Mouse (Mus musculus): ENCODE results near the gene Inpp4a. TPM values are rescaled to one million over a fixed set of nuclear protein-coding genes. Genes with fewer than 3 reads are reported as not detected.

The Inpp4a gene
- 10 to 100 TPM; 14.2 to 14.3 TPM for total RNA-seq (2021)
- long read RNA-seq, experiment 1, partial matches to known transcripts: 0 of 3 reads
- long read RNA-seq, experiment 1, other reads (novel, unspliced or antisense): 3 of 3 reads
- long read RNA-seq, experiment 2, partial matches to known transcripts: 0 of 4 reads
- long read RNA-seq, experiment 2, other reads (novel, unspliced or antisense): 4 of 4 reads

GRCm38 (mm10) chr1:37299540-37300491 lies at the start of gene Inpp4a:
Gene Inpp4a, plus strand, starts transcription at chr1:37299865.
- DNase-seq: peak; percentile 93

DNA sequence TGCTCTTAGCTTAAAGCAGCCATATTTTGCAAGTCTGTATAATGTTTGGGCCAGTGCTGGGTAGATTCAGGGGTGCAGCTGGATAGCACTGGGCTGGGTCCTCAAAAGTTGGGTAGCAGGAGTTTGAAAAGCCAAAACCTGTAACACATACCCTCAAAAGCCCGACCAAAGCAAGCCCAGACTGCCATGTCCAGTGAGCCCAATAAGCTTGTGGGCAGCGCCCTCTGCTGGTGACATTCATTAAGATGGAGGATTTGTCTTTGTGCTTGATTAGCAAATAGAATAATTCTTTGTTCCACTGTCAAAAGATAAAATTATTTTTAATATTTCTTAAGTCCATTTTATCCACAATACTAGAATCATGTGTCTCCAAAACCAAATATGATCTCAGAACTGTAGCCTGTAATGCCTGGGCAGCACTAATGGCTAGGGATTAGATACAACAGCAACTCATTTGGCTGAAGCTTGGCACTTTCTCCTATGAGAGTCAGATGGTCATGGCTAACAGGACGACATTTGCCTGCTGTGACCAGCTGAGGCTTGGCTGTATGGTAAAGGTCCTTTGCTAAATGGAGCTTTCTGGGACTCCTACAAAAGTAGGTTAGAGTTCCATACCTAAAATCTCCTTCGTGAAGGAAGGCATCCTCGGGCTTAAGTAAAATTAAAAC lies 48.9 kb upstream of the Inpp4a start:
- peak; percentile 38 for DNase-seq

DNA sequence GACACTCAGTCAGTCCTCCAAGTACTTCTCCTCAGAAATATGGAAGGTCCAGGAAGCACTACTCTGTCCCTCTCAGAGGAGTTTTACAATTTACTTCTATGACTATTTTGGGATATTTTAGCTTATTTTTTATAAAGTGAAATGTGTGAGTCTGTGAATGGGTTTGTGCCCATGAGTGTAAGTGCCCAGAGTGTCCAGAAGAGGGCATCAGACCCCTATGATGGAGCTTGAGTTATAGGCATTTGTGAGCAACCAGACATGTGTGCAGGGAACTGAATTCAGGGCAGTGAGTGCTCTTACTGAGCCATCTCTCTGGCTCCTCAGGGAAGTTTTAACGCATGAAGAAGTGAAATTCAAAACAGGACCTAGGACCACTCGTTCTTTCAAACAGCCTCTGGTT lies 41.2 kb upstream of the Inpp4a start:
- no peak for DNase-seq

DNA sequence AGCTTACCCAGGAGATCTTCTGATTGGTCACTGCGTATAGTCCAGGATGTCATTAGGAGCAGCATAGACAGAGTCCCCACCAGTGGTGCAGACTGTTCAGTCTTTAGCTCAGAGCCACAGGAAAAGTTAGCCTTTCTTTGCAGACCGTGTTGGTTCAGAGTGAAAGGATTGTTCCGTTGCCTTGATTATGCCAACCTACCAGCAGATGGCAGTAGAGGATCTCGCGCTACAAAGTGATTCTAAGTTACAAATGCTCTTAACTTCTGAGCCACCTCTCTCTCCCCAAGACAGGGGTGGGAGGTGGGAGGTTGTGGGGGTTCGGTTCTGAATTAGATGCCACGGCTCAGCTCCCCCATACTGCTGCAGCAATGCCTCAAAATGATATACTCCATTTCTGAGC lies 27.2 kb upstream of the Inpp4a start:
- peak; percentile 11 for DNase-seq

GRCm38 (mm10) chr1:37286556-37286955 lies 13.1 kb upstream of the Inpp4a start:
- no peak for DNase-seq

- no peak for DNase-seq
Measured at GRCm38 (mm10) chr1:37287748-37288147, 11.9 kb upstream of the Inpp4a start.

GRCm38 (mm10) chr1:37288181-37288935 lies 11.3 kb upstream of the Inpp4a start:
- no peak for DNase-seq

DNA sequence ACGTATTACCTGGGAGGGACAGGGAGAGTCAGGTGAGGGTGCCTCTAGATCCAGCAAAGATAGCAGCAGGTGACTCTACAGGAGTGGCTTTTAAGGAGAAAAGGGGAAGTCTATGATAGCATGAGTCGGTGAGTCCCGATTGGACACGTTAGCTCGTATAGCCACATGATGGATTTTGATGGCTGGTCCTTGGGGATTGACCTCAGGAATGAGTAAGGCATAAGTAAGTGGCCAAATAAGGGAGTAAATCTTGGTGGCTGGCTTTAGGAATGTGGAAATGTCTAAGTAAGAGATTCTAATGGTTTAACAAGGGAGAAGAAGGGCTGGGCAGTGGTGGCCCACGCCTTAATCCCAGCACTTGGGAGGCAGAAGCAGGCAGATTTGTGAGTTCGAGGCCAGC lies 10.7 kb upstream of the Inpp4a start:
- DNase-seq: no peak

- DNase-seq: no peak
Measured at GRCm38 (mm10) chr1:37296414-37296813, 3.3 kb upstream of the Inpp4a start.

DNA sequence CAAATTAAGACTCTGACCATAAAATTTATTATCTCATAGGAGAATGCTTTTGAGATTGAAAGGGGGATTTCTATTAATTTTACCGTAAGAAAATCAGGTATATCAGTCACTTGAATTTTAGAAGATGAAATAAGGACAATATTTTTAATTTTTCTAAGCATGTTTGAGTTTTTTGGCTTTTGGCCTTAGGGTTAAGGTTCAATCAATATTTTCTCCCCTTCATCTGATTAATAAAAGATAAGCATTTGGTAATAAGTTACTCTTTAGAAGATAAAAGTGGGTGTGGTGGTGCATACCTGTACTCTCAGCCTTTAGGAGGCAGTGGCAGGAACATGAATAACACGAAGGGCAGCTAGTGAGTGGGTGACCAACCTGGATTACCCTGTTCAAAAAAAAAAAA lies 761 bp upstream of the Inpp4a start:
- no peak for DNase-seq

DNA sequence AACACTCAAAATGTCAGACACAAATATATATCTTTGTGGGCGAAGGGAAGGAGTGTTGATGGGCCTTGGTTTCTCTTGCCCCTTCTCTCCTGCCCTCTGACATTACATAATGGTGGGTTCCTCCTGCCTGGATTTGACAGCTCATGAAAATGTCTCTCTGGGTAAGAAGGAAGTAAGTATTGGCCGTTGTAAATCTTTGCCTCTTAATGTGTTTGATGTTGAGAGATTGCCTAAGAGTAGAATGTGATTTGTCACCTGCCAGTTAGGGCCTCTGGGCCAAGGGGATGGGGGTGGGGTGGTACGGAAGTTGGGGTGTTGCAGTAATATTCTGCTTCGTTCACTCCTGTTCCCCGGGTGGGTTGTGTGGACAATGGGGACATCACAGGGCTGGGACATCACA lies 985 bp downstream of the Inpp4a start:
- no peak for DNase-seq

GRCm38 (mm10) chr1:37302801-37303200 lies 3.1 kb downstream of the Inpp4a start:
- DNase-seq: no peak

DNA sequence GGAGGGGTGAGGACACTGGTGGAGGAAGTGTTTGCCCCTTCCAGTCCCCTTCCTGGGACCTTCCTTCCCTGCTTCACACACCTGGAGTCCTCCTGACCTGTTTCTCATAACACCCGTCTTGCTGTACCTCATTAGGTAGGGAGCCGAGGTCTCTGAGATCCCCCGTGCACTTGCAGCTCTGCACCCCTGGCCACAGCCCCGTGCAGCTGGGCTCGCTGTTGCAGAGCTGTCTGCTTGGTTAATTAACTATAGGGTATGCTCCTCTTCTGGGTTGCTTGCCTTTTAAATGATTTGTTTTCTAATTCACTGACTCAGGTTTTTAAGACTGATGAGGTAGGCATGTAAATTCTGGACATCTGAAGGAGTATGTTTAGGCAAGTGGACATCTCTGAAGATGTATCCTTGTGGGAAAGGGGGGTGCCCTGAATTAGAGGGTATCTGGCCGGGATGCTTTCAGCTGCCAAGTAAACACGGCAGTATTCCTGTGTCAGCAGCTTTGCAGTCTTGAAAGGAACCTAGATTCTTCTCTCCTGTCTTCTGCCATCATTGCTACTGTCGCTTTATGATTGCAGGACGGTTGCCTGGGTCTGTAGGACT lies 6.1 kb downstream of the Inpp4a start:
- DNase-seq: no peak

DNA sequence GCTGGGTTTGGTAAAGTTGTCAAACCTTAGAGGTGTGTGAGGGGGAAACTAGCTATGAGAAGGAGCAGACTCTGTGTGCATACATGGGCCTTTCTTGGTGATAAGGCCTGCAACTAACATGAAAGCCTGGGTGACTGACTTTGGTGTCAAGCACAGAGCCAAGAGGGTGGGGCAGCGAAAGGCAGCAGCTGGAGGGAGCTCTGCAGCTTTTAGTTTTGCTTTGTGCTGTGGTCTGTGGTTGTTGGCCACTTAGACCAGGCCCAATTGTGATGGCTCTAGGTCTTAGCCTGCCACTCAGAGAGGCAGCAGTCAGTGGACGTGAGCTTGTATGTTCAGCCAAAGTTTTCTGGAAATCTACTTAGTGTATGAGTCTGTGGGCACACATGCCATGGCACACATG lies 7.9 kb downstream of the Inpp4a start:
- peak; percentile 25 for DNase-seq

DNA sequence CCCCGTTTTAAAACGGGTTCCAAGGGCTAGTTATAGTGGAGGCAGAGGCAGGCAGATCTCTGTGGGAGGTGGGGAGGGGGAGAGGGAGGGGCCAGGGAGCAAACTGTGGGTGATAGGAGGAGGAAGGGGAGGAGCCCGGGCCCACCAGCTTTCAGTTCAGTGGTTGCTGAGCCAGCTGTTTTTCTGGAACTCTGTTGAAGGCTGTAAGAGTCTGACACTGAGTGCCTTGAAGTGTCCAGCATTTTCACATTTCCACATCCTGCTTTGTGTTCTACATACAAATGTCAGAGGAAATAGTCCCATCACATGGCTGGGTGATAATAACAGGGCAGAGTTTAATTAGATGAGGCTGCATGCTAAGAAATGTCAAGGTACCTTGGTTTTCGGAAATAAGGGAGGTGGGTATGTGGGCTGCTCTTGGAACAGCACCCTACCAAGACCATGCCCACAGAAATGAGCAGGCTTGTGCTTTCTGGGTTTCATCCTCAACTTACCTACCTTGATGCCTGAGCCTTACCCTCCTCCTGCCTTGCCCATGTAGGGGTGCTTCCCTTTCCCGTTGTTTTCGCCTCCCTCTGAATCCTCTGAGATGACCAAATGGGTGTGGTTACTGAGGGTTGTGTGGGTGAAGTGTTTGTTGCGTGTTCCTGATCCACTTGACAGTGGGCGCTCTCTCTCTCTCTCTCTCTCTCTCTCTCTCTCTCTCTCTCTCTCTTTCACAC lies 8.5 kb downstream of the Inpp4a start:
- DNase-seq: no peak

- no peak for DNase-seq
Measured at GRCm38 (mm10) chr1:37308743-37309100, 9.1 kb downstream of the Inpp4a start.

- DNase-seq: no peak
Measured at GRCm38 (mm10) chr1:37309939-37310515, 10.4 kb downstream of the Inpp4a start.

DNA sequence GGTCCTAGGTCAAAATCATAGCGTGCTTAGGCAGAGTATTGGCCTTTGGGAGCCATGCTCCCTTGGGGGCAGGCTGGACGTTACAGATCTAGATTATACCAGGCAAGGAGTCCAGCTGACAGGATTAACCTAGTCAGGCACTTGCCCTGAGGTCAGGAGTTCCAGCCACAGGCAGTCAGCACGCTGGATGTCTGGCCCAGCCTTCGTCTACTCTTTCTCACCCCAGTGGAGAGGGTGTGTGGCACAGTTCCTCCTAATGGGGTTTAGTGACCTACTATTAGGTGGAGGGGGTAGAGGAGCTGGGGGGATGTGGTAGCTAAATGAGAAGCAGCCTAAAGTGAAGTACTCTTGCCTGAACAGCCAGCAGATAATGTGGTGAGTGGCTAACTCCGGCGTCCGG lies 14.7 kb downstream of the Inpp4a start:
- DNase-seq: no peak

- no peak for DNase-seq
Measured at GRCm38 (mm10) chr1:37317644-37318285, 18.1 kb downstream of the Inpp4a start.

GRCm38 (mm10) chr1:37318558-37318957 lies 18.9 kb downstream of the Inpp4a start:
- DNase-seq: no peak

Data from gastrocnemius, postnatal 25 days (tissue).